Mouse (Mus musculus) frontal cortex, adult 2 months (tissue): Measurements from ENCODE around the gene Wdsub1. TPM values are rescaled to one million over a fixed set of nuclear protein-coding genes. Genes with fewer than 3 reads are reported as not detected.

Experiments used
- DNase-seq, 2 experiments: peaks; one replicate each; pipeline ENCODE4 v3.0.0; 2022; ENCODE audit warnings: low spot score in 1 of 2; ENCODE audit errors: extremely low spot score in 1 of 2
- polyA plus RNA-seq: library from polyadenylated mRNA; depleted of rRNA; stranded (reverse); fragments of >200 nt; gene quantifications from 2 replicates; pipeline ENCODE4 v1.2.3, GENCODE M21; 2012

The Wdsub1 gene
- polyA plus RNA-seq, 1 experiment = 24.8 TPM

DNA sequence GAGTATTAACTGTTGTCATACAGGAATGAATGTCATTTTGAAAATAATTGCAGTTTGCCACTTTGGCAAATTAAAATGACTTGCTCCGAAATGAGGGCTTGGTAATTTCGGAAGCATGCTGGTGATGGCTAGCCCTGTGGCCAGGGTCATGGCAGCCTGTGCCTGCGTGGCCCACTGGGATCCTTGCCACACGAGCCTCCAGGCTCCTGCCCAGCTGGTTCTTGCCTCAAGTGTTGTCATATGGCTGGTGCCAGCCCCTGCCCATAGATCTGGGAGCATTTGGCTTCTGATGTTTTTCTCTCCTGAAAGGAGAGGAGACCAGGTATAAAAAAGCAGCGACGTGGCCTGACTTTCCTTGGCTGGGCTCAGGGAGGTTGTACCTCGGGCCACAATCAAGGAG lies 72.4 kb downstream of the Wdsub1 start:
- no peak for DNase-seq

DNA sequence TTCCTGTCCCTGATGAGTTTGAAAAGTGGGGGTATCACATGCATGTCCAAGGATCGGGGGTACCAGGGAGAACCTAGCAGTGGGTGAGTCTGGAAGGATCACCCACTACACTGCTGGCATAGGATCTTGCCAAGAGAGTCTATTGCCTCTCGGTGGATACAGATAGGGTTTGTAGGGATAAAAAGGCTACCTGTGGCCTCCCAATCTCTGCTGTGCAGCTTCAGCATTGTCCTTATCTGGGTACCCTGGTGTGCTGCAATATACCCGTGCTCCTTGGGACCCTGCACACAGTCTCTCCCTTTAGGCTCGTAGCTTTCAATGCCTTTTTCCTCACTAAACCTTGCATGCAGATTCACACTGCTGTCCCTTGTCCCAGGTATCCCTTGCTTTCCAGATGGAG lies 73.8 kb downstream of the Wdsub1 start:
- no peak for DNase-seq

DNA sequence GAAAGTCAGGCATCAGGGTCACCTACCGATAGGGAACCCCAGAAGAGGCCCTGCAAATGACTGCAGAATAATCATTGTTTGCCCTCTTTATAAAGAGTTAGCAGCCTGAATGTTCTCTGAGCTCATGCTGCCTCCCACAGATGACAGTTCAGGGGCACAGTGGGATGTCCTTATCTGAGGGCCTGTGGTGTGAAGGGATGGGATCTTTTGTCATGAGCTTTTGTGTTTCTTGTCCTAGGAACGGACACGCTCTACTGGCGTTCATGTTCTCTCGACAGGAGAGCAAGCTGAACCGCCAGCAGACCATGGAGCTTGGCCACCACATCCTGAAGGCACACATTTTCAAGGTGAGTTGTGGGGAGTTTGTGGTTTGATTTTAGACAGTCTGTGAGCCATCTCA lies 76.4 kb downstream of the Wdsub1 start:
- DNase-seq = no peak

DNA sequence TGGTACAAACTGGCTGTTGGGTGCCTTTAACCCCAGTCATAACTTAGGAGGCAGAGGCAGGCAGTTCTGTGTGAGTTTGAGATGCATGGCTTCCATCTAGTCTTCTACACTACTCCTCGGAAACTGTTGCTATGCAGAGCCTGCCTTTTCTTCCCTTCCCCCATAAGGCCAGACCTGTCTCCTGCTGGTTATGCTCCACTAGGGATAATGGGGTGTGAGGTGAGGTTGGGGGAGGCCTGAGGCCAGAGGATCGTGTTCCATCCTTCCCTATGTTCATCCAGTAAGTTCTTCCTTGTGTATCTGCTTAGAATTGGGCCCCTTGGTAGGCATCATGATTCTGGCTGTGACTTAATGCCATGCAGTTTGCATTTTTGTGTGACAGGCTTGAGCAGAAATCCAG lies 76.8 kb downstream of the Wdsub1 start:
- no peak for DNase-seq

DNA sequence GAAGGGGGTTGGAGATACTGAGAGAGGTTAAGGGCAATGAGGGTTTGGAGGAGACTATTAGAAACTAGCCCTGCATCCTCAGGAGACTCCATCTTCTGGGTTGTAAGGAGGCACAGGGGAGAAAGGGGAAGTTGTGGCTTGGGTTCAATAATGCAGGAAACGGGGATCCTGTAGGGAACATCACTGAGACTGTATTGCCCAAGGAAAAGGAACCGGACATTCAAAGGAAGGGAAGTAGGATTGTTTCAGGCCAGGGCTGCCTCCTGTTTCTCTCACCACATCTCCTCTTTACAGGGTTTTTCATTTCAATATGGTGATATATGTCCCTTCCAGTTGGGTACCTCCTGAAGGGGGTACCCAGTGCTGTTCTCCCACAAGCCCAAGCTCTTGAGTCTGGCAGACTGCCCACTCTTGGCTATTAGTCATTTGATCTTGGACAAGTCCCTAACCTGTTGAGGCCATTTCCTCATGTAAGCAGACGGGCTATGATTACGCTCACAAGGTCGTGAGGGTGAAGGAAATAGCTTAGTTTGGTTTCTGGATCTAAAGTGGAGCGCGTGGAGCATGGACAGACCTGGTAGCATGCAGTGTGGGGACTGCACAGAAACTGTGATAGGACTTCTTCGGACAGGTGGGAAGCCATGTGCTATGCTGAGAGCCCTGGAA lies 79.5 kb downstream of the Wdsub1 start:
- DNase-seq = no peak
